Mouse (Mus musculus) c-Kit-positive CD71-positive TER-119-negative erythroid progenitor cells, embryonic 14.5 days (primary cell): Measurements from ENCODE around the gene Ccdc88a.
A peak's percentile ranks its signal among the peaks of the same experiment; 100 is the strongest.
"Not testable (repeated sequence)": the region's sequence is repeated elsewhere in the genome, so short reads cannot be mapped to it uniquely, and the experiment has no call there.

Source experiments
- DNase-seq: peaks from one replicate; pipeline ENCODE4 v3.0.0-alpha.2; 2013; ENCODE audit warnings: low read depth

The Ccdc88a gene

GRCm38 (mm10) chr11:29448741-29449140 is 75.3 kb downstream of the Ccdc88a start:
- DNase-seq = no peak

DNA sequence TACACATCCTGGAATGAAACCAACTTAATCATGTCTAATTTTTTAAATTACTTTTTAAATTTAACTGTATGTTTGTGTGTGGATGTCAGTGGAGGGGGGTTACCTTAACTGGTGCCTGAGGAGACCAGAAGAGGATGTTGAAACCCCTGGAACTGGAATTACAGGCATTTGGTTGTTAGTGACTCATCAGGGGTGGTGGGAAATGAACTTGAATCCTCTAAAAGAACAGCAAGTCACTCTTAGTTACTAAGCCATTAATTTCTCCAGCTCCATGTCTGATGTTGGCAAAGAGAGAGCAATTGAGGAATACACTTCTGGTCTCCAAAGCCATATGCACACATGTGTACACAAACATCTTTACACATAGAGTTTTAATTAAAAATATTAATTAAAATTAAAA is 101.2 kb downstream of the Ccdc88a start:
- no peak for DNase-seq

DNA sequence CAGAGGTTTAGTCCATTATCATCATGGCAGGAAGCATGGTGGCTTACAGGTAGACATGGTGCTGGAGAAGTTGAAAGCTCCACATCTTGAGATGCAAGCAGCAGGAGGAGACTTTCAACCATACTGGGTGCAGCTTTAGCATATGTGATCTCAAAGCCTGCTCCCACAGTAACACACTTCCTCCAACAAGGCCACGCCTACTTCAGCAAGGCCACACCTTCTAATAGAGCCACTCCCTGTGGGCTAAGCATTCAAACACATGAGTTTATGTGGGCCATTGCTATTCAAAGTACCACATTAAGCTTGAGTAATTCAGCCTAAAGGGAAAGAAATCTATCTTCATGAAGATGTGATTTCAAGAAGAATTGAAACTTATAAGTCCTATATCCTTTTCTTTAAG is 119.7 kb downstream of the Ccdc88a start:
- DNase-seq = no peak

- no peak for DNase-seq
Measured at GRCm38 (mm10) chr11:29496962-29497361, 123.5 kb downstream of the Ccdc88a start.

GRCm38 (mm10) chr11:29503948-29504893 is 130.8 kb downstream of the Ccdc88a start:
- DNase-seq = no peak

DNA sequence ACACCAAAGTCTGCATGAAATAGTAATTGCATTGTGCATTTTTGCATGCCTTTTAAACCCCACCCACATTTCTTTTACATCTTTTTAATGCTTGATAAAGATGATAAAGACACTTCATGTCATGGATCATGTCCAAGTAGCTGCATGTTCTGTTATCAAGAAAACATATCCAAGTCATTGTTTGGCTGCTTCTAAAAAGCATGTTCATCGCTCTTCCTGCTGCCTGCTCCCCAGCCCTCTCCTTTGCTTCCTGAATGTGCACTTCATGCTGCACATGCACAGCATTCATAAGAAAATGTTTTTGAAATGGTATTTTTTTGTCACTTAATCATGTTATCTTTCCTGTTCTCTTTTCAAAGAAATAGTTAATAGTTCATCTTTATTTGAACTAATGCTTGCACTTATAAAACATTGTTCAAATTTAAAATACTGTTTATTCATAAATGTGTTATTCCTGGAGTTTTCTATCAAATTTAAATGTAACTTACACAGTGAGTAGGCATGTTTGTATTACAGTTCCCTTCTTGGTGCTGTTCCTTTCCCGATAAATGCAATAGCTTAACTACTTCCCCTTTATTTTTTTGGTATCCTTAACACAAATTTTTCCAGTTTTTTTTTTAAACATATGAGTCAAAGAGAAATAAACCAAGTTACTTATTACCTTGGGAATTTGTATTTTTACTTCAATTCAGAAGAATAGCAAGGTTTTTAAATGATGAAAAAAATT is 131.6 kb downstream of the Ccdc88a start:
- DNase-seq = no peak

DNA sequence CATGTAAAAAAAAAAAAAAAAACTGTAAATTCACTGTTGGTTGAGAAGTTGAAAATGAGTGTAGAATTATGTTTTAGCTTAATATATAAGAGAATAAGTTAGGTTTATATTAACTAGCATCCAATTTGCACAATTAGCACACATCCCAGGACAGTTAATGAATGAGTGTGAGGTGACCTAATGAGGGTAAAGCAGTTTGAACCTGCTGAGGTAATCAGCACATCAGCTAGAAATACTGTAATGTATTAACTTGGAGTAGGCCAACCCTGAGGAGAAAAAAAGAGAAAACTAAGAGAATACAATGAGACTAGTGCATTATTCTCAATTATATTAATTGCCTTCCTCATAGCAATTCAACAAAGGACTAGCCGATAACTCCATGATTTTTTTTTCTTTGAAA is 136.0 kb downstream of the Ccdc88a start:
- DNase-seq = no peak

DNA sequence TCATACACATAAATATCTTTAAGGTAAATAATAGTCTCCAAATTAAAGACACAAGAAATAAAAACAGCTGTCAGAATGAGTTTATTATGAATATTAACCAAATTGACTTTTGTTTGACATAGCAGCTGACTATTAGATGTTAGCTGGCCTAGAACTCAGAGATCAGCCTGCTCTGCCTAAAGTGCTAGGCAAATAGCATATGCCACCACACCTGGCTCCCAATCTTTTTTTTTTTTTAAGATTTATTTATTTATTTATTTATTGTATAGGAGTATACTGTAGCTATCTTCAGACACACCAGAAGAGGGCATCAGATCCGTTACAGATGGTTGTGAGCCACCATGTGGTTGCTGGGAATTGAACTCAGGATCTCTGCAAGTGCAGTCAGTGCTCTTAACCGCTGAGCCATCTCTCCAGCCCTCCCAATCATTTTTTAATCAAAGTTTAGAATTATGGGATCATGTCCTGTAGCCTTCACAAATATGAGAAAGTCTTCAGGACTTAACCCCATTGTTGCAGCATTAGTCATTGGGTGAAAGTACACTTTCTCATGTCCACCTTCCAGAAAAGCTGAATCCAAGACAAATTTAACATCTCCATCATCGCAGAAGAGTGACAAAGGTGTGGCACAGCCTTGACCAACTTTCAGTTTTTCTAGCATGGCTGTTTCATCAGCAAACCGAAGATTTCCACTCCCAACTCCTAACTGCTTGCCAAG is 139.5 kb downstream of the Ccdc88a start:
- DNase-seq = no peak

- no peak for DNase-seq
Measured at GRCm38 (mm10) chr11:29514325-29514681, 140.8 kb downstream of the Ccdc88a start.

DNA sequence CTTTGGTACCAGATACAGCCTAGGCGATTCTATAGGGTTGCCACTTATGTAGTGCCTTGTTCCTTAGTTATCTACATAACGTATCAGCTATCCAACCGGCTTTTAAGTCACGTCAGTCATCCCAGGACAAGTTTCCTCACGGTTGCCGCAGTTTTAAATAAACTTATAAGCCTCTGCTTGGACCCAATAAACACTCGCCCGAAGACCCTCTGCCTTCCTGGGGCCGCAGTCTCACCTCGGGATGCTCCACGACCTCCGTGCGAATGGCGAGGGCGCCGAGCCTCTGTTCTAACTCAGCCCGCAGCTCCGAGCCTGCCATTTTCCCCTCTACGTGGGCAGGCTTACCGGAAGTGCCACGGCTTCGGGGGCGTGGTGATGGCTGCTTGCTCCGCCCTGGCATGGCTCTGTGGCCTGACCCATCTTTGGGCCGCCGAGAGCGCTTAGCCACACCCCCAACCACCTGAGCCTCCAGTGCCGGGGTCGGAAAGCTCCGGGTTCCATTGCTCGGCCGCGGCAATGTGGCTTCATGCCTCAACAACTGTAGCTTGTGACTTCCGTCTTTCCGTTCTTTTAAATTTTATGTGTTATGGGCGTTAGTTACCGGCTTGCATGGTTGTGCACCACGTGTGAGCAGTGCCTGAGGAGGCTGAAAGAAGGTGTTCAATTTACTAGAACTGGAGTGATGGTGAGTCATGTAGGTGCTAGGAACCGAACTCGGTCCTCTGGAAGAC is 141.4 kb downstream of the Ccdc88a start, which contains the start of gene Prorsd1:
TSS of gene Prorsd1 (minus strand) at position 352 of the 731 bp plus-strand sequence.
- DNase-seq = peak; percentile 87

DNA sequence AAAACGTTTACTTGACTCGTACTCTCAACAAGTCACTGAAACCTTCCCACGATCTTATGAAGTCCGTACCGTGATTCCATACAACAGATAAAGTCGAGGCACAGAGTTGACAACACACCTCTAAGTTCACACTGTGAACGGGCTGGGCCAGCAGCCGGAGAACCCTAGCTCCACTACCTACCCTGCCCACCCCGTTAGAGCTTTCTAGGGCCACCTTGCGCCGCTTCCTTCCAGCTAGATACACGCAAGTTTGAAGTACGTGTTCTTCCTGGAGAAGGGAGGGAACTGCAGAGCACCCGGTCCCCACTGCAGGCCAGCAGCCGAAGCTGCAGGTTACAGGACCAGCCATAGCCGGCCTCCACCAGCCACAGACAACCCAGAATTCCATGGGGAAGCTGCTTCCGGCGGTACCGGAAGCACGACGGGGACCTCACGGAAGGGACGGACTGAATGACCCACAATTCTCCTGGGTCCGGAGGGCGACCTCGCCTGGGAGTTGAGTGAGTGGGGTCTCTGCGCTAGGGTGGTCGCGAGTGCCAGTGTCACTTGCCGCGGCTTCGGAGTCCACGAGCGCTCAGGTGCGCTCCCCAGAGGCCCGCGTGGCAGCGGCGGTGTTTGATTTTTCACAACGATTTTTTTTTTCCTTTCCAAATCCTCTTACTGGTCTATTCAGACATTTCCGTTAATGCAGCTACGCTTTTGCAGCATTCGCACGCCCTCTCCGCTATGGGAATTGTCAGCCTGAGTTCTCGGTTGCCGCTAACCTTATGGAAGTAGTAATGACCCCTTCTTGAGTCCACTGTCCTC is 152.7 kb downstream of the Ccdc88a start, which contains the start of gene Mtif2:
TSS of gene Mtif2 (plus strand) at position 421 of the 807 bp plus-strand sequence.
- DNase-seq = no peak

- no peak for DNase-seq
Measured at GRCm38 (mm10) chr11:29538201-29538600, 164.7 kb downstream of the Ccdc88a start.

DNA sequence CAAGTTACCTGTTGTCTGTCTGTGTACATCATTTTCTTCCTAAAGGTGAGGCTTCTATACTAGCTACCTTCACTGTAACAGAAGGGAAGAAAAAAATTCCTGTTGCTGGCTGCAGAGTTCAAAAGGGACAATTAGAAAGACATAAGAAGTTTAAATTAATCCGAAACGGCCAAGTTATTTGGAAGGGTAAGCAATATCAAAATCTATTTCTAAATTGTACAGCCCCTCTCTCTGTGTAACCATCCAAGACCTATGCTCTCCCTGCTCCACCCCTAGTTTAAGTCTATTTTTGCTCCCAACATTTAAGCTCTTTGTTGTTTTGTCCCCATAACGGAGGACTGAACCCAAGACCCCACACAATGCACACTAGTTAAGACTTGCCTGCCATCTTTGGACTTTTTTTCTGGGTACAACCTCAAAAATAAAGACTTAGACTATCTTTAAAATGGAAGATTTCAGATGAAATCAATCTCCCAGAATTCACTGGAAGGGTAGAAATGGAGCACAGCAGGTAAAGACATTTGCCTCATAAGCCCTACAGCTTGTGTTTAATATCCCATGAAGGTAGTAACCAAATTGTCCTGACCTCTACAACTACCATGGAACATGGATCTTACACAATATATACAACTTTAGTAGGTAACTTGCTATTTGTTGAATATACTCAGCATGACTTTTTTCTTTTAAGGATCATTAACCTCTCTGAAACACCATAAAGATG is 170.9 kb downstream of the Ccdc88a start:
- no peak for DNase-seq

- DNase-seq = not testable (repeated sequence)
Measured at GRCm38 (mm10) chr11:29545150-29545752, 171.8 kb downstream of the Ccdc88a start.

GRCm38 (mm10) chr11:29546297-29546696 is 172.8 kb downstream of the Ccdc88a start:
- DNase-seq = not testable (repeated sequence)

DNA sequence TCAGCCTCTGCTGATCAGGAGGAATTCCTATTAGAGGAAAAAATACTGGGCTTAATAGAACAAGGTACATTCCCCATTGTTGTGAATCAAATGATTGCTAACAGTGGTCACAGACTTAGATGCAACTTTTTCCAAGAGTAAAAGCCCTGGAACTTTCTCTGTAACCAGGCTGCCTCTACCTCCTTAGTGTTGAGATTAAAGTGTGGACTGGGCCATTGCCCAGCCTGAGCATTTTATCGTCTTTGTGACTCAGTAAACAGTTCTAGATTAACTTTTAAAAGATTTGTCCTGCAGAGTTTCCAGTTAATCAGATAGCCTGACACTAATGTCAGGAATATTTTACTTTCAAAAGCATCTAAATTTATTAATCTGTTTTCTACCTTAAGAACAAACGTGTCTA is 173.3 kb downstream of the Ccdc88a start:
- DNase-seq = no peak

GRCm38 (mm10) chr11:29547249-29547751 is 173.8 kb downstream of the Ccdc88a start:
- no peak for DNase-seq

DNA sequence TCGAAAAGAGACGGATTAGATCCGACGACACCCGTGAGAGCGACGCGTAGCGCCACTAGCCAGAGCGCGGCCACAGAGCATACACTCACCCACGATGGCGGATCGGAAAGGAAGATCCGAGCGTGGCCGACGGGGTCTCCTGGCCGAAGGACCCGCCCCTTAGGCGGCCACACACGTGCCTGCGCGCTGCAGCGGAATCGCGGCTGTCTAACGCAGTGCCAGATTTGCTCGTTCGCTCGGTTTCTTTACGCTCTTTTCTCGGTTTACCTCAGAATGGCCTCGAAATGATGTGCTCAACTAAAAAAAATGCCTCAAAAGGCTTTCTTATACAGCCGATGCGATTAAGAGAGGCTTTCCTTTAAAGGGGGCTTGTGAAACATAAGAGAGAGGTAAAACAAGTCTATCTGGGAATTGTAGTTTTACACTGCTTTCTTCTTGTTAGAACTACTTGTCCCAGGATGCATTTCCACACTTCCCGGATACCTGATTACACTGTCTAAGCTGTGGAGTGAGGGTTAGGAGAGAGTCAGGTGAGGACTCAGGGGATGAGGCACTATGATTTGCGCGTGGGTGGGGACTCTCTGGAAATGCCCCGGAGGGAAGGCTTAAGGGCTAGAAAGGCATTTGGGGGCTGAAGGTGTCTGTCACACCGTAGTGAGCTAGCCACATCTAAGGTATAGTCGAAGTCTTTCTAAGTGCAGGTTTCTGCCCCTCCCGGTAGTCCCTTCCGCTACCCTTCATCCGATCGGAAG is 174.5 kb downstream of the Ccdc88a start, which contains the start of the genes Clhc1 and Rps27a:
TSS of gene Clhc1 (plus strand) at position 199 of the 752 bp plus-strand sequence.
TSS of gene Rps27a (minus strand) at position 358 of the 752 bp plus-strand sequence.
- peak; percentile 88 for DNase-seq
